Mouse (Mus musculus): ENCODE results near the gene Dach2.
"Not testable (repeated sequence)": the region's sequence is repeated elsewhere in the genome, so short reads cannot be mapped to it uniquely, and the experiment has no call there.

The Dach2 gene

DNA sequence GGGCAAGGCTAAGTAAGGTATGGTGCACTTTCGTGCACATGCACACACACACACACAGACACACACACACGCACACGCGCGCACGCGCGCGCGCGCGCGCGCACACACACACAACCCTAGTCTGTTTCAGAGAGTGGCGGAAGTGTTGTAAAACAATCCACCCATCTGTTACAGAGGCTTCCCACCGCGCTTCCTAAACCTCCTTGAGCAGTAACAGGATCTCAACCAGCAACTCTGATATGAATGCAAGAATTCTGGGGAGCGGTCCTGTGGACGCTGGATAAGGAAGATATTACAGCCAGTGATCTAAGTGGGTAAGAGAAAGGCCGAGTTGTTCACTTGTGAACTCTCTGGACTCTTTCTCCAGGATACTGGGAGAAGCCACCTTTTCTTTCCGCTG lies at the start of gene Dach2:
Gene Dach2 (plus strand): TSS at position 107 of the 400 bp plus-strand sequence.
- DNase-seq (ENCODE audit: low read depth, low spot score), result peak; percentile 37

DNA sequence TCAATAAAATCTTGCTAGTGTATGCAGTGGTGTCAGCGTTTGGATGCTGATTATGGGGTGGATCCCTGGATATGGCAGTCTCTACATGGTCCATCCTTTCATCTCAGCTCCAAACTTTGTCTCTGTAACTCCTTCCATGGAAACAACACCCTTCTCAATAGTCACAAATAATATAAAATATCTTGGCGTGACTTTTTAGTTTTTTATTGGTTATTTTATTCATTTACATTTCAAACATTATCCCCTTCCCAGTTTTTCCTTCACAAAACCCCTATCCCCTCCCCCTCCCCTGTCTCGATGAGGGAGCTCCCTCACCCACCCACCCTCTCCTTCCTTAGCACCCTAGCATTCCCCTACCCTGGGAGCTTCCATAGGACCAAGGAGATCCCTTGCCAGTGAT lies 44.9 kb upstream of the Dach2 start:
- not testable (repeated sequence) for DNase-seq (ENCODE audit: low read depth, low spot score)

DNA sequence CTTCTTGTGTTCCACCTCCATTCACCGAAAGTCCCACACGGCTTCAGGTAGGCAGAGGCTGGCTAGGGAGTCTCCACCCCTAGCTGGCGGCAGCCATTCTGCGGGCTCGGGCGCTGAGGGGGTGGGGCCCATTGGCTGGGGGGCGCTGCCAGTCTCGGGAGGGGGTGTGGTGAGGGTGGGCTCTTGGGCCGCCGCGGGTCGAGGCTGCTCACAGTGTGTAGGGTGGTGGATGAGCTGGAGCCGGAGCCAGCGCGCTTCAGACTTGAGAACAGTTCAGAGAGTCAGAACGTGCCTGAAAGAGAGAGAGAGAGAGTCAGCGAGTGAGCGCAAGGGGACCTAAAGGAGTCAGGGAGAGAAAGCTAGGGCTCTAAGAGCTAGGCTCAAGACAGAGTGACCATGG lies 721 bp downstream of the Dach2 start:
- DNase-seq (ENCODE audit: low read depth, low spot score), result peak; percentile 73

DNA sequence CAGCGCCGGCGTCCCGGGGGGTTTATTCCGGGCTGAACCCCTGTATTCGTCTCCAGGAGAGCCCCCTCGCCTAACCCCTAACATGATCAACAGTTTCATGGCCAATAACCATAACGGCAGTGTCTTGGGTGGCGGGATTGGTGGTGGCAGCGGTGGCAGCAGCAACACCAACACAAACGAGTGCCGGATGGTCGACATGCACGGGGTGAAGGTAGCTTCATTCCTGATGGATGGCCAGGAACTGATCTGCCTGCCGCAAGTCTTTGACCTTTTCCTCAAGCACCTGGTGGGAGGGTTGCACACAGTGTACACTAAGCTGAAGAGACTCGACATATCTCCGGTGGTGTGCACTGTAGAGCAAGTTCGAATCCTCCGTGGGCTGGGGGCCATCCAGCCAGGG lies 1.2 kb downstream of the Dach2 start:
- DNase-seq (ENCODE audit: low read depth, low spot score), result peak; percentile 6

DNA sequence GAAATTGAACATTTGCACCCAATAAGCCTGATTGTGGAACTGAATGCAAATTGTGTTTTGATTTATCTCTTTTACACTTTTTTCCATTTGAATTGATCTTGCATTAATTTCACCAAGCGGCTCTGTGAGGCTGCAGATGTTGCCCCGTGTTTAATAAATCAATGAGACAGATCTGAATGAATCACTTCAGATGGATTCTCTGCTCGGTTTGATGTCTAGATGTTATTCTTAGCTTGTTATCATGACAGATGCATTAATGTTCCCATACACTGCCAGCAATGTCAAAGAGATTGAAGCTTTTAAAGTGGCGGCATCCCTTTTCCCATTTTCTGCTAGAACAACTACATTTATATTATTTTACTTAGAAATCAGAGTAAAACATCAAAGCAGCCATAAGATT lies 7.0 kb downstream of the Dach2 start:
- DNase-seq (ENCODE audit: low read depth, low spot score), result peak; percentile 12

DNA sequence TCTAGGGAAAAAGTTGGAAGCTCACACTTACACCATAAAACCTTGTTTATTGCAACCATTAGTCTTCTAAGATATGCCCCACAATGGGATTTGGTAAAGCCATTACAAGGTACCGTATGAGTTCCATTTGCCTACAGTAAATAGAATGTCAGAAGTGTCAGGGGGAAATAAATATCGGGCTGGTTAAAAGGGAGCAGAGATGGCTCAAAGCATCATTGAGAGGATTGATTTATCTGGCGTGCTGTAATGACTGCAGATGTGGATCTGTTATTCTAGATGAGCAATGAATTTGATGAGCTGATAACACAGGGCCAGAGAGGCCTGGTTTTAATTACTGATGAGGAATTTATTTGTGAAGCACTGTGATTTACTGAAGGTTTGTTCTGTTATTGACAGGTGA lies 40.8 kb downstream of the Dach2 start:
- peak; percentile 24 for DNase-seq (ENCODE audit: low read depth, low spot score)

DNA sequence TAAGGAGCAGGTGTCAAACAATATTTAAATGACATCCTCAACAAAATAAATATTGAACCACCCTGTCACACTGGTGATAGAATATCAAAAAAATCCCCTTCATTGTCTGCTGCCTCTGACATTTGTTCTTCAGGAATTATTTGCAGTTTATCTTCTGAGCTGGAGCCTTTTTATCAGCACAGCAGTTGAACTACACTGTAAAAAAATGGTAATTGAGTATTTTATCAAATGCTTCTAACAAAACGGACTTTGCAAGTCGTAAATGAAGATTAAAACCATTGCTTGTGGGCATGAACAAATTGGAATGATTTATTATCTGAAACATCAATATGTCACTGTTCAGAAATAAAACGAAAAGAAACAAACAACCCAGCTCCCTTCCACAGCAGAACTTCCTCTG lies 97.1 kb downstream of the Dach2 start:
- DNase-seq (ENCODE audit: low read depth, low spot score), result peak; percentile 2

DNA sequence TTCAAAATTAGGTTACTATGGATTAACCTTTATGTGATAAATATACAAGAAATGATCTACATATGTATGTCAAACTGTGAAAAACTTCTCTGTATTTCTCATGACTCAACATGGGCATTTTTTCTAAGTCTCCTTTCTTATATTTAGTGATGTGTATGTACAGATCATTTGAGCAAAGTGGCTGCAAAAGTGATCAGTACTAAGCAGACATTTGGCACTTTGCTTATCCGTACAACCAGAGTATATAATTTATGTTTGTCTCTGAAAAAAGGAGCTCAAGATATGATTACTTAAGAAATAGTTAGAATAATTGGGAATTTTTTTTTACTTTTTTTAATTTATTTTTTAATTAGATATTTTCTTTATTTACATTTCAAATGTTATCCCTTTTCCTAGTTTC lies 111.4 kb downstream of the Dach2 start:
- no peak for DNase-seq (ENCODE audit: low read depth, low spot score)

DNA sequence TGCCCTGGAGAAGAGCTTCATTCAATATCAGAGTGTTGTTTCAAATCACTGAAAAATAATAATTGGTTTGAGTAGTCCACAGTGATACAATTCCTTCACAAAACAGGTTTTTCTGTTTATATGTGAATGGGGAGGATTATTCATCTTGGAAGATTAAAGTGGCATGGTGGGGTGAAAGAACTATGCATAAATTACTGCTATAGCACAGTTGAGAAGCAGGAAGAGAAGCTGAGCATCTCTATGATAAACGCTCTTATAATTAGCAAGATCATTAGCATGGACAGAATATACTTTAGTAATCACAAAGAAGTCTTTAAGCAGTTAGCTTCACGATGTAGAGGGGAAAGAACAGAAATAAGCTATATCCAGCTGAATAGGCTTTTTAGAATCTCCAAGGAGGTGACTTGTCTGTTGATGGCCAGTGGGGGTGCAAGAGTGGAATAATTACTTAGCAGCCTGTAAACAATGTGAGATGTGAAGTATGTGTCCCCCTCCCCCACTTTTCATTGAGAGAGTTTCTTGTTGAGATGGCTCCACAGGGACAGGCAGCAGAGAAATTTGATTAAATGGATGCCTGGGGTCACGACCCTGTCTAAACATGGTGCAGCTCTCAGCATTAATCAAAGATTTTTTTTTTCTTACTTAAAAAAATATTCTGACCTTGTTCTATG lies 124.3 kb downstream of the Dach2 start:
- DNase-seq (ENCODE audit: low read depth, low spot score), result peak; percentile 54

DNA sequence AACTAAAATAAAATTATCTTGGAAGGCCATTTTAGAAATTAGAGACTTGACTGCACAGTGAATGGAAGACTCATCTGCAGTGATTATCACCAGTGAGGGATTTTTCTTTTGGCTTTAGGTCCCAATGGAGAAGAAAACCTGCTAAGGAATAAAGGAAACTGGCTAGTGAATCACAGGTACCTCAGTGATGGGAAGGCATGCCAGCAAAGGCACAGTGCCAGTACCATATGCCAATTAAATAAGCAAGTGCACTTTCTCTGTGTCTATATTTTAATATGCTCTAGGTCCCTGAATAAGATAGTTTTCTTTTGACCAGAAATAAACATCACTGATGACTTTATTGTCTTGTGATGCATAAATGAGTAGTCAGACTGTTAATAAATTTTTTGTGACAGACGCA lies 184.8 kb downstream of the Dach2 start:
- no peak for DNase-seq (ENCODE audit: low read depth, low spot score)

DNA sequence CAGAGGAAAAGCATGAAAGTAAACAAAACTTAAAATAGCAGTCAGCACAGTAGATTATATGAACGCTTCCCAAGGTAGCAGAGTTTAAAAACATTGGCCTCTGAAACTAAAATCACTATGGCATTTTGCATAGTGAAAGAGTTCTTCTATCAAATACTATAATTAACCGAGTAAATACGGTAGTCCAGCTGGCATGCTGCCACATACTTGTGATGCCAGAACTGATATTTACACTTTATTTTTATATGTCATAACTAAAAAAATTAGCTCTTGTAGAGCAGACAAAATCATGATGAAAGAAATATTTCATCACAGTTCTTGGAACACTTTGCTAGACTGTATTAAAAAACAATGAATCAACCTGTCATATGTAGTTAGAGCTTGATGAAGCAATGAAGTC lies 247.8 kb downstream of the Dach2 start:
- no peak for DNase-seq (ENCODE audit: low read depth, low spot score)

DNA sequence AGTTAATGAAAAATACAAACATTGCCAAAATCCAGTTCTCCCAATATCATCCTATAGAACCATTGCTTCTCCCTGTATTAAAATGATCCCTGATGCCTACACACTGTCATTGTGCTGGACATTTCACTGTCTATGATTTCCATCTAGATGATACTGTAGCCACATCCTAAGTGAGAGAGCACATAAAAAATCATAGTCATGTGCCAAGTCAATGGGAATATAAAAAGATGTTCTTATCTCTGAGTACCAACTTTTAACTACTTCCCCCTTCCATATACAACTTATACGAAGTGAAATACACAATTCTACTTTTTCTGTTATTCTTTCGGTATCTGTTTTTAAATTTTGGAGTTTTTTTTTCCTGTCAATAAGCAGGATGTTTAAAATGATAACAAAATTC lies 266.6 kb downstream of the Dach2 start:
- DNase-seq (ENCODE audit: low read depth, low spot score), result no peak

DNA sequence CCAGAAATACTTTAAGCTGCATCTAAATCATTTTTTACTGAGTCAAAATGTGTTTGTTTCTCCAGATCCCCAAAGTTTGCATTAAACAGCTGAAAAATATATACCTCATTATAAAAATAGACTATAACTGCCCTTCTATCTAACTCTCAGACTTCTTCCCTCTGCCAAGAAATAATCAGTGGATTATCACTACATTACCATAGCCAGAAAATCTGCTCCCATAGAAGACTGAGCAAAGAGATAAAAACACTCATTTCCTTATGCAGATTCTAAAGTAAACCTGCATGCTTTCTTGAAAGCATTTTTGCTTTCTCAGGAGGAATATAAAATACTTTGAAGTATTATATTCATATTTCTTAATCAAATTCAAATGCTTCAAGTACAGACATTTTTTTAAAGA lies 368.8 kb downstream of the Dach2 start:
- DNase-seq (ENCODE audit: low read depth, low spot score), result no peak

DNA sequence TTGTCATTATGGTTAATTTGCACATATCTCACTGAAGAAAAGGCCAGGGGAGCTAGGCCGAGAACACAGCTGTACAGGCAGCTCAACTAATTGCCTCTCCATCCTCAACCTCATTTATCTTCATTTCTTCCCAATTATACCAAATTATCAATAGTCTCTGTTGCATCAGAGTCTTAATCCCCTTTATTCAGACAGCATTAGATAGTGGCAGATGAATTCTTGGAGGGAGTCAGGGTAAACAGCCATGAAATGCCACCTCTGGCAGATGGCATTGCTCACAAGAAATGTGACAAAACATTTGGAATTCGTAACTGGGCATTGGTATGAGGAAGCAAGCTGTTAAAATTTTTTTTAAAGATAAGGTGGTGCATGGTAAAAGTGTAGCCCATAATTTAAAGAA lies 389.9 kb downstream of the Dach2 start:
- DNase-seq (ENCODE audit: low read depth, low spot score), result peak; percentile 0

DNA sequence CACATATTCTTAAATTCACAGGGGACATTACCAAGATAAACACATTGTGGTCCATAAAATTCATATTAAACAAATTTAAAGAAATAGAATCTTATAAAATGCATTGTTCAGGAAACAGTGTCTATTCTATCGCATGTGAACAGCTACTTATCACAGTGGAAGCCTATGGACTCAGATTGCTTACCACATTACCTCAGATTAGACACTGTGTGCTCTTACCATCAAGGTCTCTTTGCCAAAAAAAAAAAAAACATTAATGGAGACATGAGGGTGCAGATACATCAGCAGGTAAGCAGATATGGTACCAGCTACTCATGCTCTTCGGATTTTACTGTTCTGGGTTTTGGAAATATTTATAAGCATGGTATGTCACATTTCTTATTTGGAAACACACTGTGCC lies 415.1 kb downstream of the Dach2 start:
- no peak for DNase-seq (ENCODE audit: low read depth, low spot score)

DNA sequence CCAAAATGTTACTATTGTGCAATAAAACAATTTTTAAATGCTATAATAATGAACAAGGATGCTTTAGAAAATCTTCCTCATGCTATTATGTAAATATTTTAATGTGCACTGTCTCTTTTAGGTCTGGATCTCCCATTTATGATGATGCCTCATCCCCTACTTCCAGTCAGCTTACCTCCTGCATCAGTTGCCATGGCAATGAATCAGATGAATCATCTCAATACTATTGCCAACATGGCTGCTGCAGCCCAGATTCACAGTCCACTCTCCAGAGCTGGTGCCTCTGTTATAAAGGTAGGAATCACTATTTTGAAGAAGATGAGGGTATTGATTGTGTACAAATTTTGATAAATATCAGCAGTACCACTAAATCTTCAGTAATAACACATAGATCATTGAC lies 426.8 kb downstream of the Dach2 start:
- DNase-seq (ENCODE audit: low read depth, low spot score), result no peak

DNA sequence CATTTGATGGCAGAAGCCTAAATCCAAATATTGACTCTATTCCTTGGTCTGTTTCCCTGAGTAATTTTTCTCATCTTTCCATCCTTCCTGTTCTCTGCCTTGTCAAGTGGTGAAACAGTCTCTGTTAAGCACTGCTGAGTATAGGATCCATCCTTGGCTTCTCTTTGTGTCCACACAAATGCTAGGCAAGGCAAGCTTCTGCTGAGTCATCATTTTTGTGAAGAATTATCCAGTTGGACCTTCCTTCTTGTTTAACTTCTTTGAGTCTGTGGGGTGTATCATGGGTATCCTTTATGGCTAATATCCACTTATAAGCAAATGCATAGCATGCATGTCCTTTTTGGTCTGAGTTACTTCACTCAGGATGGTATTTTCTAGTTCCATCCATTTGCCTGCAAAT lies 449.8 kb downstream of the Dach2 start:
- DNase-seq (ENCODE audit: low read depth, low spot score), result no peak

DNA sequence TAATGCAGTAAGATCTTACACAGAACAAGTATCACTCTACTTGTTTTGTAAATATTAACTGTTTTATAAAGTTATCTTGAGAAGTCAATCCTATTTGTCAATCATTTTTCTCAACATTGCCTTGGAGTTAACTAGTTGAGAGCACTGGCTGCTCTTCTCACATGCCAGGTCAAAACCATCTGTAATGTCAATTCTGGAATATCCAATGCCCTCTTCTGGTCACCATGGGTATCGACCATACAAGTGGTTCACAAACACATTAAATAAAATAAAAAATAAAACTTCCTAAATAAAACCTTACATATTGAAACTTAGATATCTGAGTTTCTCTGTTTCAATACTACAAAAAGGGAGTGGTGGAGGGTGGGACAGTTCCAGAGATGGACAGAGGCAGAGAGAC lies 495.0 kb downstream of the Dach2 start:
- DNase-seq (ENCODE audit: low read depth, low spot score), result no peak

DNA sequence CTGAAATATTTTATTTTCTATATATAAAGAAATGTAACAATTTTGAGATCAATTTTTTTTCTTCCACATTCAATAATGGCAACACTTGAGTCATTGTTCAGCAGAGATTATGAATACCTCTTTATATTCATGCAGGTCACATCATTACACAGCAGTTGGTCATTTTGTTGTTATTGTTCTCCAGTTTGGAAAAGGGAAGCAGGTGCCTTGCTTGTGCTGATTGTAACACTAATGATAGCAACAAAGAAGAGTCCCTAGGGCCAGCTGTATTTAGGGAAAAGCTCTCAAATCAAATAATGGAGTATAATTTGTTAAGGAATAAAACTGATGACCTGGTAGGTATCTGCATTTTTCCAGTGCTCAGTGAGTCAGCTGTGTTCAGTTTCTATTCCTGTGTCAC lies 513.1 kb downstream of the Dach2 start:
- no peak for DNase-seq (ENCODE audit: low read depth, low spot score)

DNA sequence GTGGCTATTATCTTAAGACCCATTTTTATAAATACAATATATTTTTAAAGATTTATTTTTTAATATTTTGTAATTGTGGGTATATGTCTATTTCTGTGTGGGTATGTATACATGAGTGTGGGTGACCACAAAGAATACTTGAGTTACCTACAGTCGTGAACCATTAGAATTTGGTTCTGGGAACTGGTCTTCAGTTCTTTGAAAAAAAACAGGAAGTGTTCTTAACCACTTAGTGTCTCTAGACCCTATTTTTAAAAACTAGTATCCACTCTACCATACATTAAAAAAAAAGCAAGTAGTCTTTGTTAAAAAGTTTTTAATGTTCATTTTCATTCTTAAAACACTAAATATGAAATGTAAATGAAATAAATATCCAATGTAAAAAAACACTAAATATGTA lies 529.5 kb downstream of the Dach2 start:
- no peak for DNase-seq (ENCODE audit: low read depth, low spot score)

DNA sequence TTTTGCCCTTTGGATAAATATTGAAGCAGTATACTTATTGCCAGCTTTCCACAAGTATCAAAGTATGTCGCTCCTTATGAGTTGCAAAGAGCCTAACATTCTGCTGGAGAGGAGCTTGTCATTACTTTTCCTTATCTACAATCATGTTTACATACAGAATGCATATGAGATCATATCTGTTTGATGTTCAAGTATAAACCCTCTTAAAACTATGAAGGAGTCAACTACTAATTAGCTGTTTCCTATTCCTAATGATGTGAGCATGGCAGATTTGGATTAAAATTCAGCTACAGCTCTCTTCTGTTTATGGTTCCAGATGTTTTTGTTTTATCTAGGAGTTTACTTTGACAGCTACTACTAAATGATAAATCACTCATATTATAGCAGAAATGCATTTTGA lies 535.8 kb downstream of the Dach2 start:
- DNase-seq (ENCODE audit: low read depth, low spot score), result no peak

DNA sequence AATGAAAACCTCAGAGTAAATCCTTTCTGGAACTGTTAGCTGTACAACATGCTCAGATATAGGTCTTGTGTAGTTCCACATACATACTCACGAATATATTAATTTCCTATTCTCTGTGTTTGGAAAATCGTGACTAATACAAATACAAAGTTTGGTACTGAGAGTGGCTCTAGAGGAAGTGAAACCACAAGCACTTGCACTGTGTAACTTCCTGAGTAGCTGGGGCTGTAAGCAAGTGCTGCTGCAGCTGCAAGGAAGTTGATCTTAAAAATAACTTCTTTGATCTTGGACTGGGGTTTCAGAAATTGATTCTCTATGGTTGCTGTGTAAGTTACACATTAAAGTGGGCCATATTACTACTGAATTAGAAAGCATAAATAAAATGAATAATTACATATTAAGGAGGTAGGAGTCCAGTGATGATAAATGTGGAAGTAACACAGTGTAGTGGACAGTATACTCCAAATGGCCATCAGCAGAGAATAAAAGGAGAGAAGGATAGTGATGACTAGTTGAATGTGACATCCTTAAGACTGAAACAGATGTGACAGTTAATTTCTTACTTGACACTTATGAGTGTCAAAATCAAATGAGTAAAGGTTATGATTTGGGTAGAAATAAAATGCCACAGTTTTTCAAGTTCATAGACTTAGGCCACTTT lies 570.7 kb downstream of the Dach2 start:
- DNase-seq (ENCODE audit: low read depth, low spot score), result no peak

All from mesoderm, embryonic 11.5 days (tissue).